Mouse (Mus musculus): Measurements from ENCODE around the gene Rab12. TPM values are rescaled to one million over a fixed set of nuclear protein-coding genes. Genes with fewer than 3 reads are reported as not detected.

Gene Rab12
- polyA plus RNA-seq, 1 experiment from 2014 or later, result 44.6 TPM

GRCm38 (mm10) chr17:66504964-66505363 is 14.6 kb downstream of the Rab12 start:
- Histone ChIP-seq H3K4me1 (replicated peaks; ENCODE audit: control insufficient read depth, insufficient read depth, low read length) (no peaks in the 10 kb centered on the region), H3K27ac (ENCODE audit: low read depth, low read length) (no peak overlapping the region), H3K4me3 (ENCODE audit: low read depth, low read length) (no peak overlapping the region), H3K4me2 (ENCODE audit: low read depth, low read length, severe bottlenecking) (no peak overlapping the region), H3K9me3 (ENCODE audit: control insufficient read depth, low read length) (no peaks in the 10 kb centered on the region), H3K27me3 (ENCODE audit: control insufficient read depth, insufficient read depth, low read length) (no peaks in the 10 kb centered on the region), H3K9ac (ENCODE audit: low read length) (no peak overlapping the region), H3K36me3 (ENCODE audit: control insufficient read depth, insufficient read depth, low read length) (no peaks in the 10 kb centered on the region; the same call in 1 of the 2 replicates)
- no peak for DNase-seq (ENCODE audit: low spot score)
- 93% methylated on average over 8 of the region's 8 CpGs for WGBS
- ATAC-seq (replicated peaks; ENCODE audit: low FRiP score), result no peak

GRCm38 (mm10) chr17:66504248-66504647 is 15.3 kb downstream of the Rab12 start:
- ATAC-seq (replicated peaks; ENCODE audit: low FRiP score), result no peak
- WGBS, result 91% methylated on average over 2 of the region's 2 CpGs
- no peak overlapping the region for H3K9ac ChIP-seq (ENCODE audit: low read length)
- no peaks in the 10 kb centered on the region; the same call in 1 of the 2 replicates for H3K36me3 ChIP-seq (ENCODE audit: control insufficient read depth, insufficient read depth, low read length)
- H3K4me3 ChIP-seq (ENCODE audit: low read depth, low read length), result no peak overlapping the region
- H3K27me3 ChIP-seq (ENCODE audit: control insufficient read depth, insufficient read depth, low read length), result no peaks in the 10 kb centered on the region
- no peaks in the 10 kb centered on the region for H3K4me1 ChIP-seq (replicated peaks; ENCODE audit: control insufficient read depth, insufficient read depth, low read length)
- no peak overlapping the region for H3K4me2 ChIP-seq (ENCODE audit: low read depth, low read length, severe bottlenecking)
- no peak for DNase-seq (ENCODE audit: low spot score)
- no peaks in the 10 kb centered on the region for H3K9me3 ChIP-seq (ENCODE audit: control insufficient read depth, low read length)
- no peak overlapping the region for H3K27ac ChIP-seq (ENCODE audit: low read depth, low read length)

- H3K27ac ChIP-seq (ENCODE audit: low read depth, low read length), result no peak overlapping the region
- no peaks in the 10 kb centered on the region; the same call in 1 of the 2 replicates for H3K36me3 ChIP-seq (ENCODE audit: control insufficient read depth, insufficient read depth, low read length)
- H3K4me3 ChIP-seq (ENCODE audit: low read depth, low read length), result no peak overlapping the region
- H3K9ac ChIP-seq (ENCODE audit: low read length), result no peak overlapping the region
- WGBS, result 93% methylated on average over 9 of the region's 9 CpGs
- no peaks in the 10 kb centered on the region for H3K9me3 ChIP-seq (ENCODE audit: control insufficient read depth, low read length)
- no peaks in the 10 kb centered on the region for H3K4me1 ChIP-seq (replicated peaks; ENCODE audit: control insufficient read depth, insufficient read depth, low read length)
- no peaks in the 10 kb centered on the region for H3K27me3 ChIP-seq (ENCODE audit: control insufficient read depth, insufficient read depth, low read length)
- no peak overlapping the region for H3K4me2 ChIP-seq (ENCODE audit: low read depth, low read length, severe bottlenecking)
- ATAC-seq (replicated peaks; ENCODE audit: low FRiP score) (no peak), DNase-seq (ENCODE audit: low spot score) (no peak)
These were observed 16.1 kb downstream of the Rab12 start for GRCm38 (mm10) chr17:66503466-66503865.

GRCm38 (mm10) chr17:66502865-66503264 is 16.7 kb downstream of the Rab12 start:
- no peaks in the 10 kb centered on the region; the same call in 1 of the 2 replicates for H3K36me3 ChIP-seq (ENCODE audit: control insufficient read depth, insufficient read depth, low read length)
- no peak overlapping the region for H3K4me2 ChIP-seq (ENCODE audit: low read depth, low read length, severe bottlenecking)
- no peaks in the 10 kb centered on the region for H3K4me1 ChIP-seq (replicated peaks; ENCODE audit: control insufficient read depth, insufficient read depth, low read length)
- H3K9me3 ChIP-seq (ENCODE audit: control insufficient read depth, low read length), result no peaks in the 10 kb centered on the region
- no peak overlapping the region for H3K9ac ChIP-seq (ENCODE audit: low read length)
- DNase-seq (ENCODE audit: low spot score) (no peak), ATAC-seq (replicated peaks; ENCODE audit: low FRiP score) (no peak)
- H3K4me3 ChIP-seq (ENCODE audit: low read depth, low read length), result no peak overlapping the region
- H3K27me3 ChIP-seq (ENCODE audit: control insufficient read depth, insufficient read depth, low read length), result no peaks in the 10 kb centered on the region
- WGBS, result 87% methylated on average over 6 of the region's 6 CpGs
- no peak overlapping the region for H3K27ac ChIP-seq (ENCODE audit: low read depth, low read length)

- DNase-seq (ENCODE audit: low spot score) (no peak), ATAC-seq (replicated peaks; ENCODE audit: low FRiP score) (no peak)
- Histone ChIP-seq H3K4me1 (replicated peaks; ENCODE audit: control insufficient read depth, insufficient read depth, low read length) (no peaks in the 10 kb centered on the region), H3K4me2 (ENCODE audit: low read depth, low read length, severe bottlenecking) (no peak overlapping the region), H3K9ac (ENCODE audit: low read length) (no peak overlapping the region), H3K27me3 (ENCODE audit: control insufficient read depth, insufficient read depth, low read length) (no peaks in the 10 kb centered on the region), H3K36me3 (ENCODE audit: control insufficient read depth, insufficient read depth, low read length) (peaks cover 2% of the 10 kb centered on the region; the same call in 1 of the 2 replicates), H3K9me3 (ENCODE audit: control insufficient read depth, low read length) (no peaks in the 10 kb centered on the region), H3K4me3 (ENCODE audit: low read depth, low read length) (no peak overlapping the region), H3K27ac (ENCODE audit: low read depth, low read length) (no peak overlapping the region)
- 94% methylated on average over 14 of the region's 14 CpGs for WGBS
These were observed 20.9 kb downstream of the Rab12 start for GRCm38 (mm10) chr17:66498598-66498997.

GRCm38 (mm10) chr17:66496589-66496988 is 22.9 kb downstream of the Rab12 start:
- no peak for DNase-seq (ENCODE audit: low spot score)
- Histone ChIP-seq H3K27ac (ENCODE audit: low read depth, low read length) (no peak overlapping the region), H3K9me3 (ENCODE audit: control insufficient read depth, low read length) (no peaks in the 10 kb centered on the region), H3K27me3 (ENCODE audit: control insufficient read depth, insufficient read depth, low read length) (no peaks in the 10 kb centered on the region), H3K4me3 (ENCODE audit: low read depth, low read length) (no peak overlapping the region), H3K4me2 (ENCODE audit: low read depth, low read length, severe bottlenecking) (no peak overlapping the region), H3K36me3 (ENCODE audit: control insufficient read depth, insufficient read depth, low read length) (peaks cover 2% of the 10 kb centered on the region; the same call in 1 of the 2 replicates), H3K4me1 (replicated peaks; ENCODE audit: control insufficient read depth, insufficient read depth, low read length) (no peaks in the 10 kb centered on the region), H3K9ac (ENCODE audit: low read length) (no peak overlapping the region)
- 95% methylated on average over 9 of the region's 9 CpGs for WGBS
- no peak for ATAC-seq (replicated peaks; ENCODE audit: low FRiP score)

GRCm38 (mm10) chr17:66490022-66490601 is 29.4 kb downstream of the Rab12 start:
- peak; percentile 55; the same call in 1 of the 2 replicates for ATAC-seq (replicated peaks; ENCODE audit: low FRiP score)
- WGBS, result 45% methylated on average over 10 of the region's 10 CpGs

GRCm38 (mm10) chr17:66486576-66486975 is 33.0 kb downstream of the Rab12 start:
- no peaks in the 10 kb centered on the region for H3K9me3 ChIP-seq (ENCODE audit: control insufficient read depth, low read length)
- WGBS, result 90% methylated on average over 6 of the region's 6 CpGs

More at GRCm38 (mm10) chr17:66490022-66490601, 29.4 kb downstream of the Rab12 start:
- no peaks in the 10 kb centered on the region for H3K4me1 ChIP-seq (replicated peaks; ENCODE audit: control insufficient read depth, insufficient read depth, low read length)
- DNase-seq (ENCODE audit: low spot score), result peak; percentile 65
- H3K36me3 ChIP-seq (ENCODE audit: control insufficient read depth, insufficient read depth, low read length), result peaks cover 2% of the 10 kb centered on the region; the same call in 1 of the 2 replicates
- H3K9me3 ChIP-seq (ENCODE audit: control insufficient read depth, low read length), result no peaks in the 10 kb centered on the region
- no peaks in the 10 kb centered on the region for H3K27me3 ChIP-seq (ENCODE audit: control insufficient read depth, insufficient read depth, low read length)
- no peak overlapping the region for H3K9ac ChIP-seq (ENCODE audit: low read length)
- H3K27ac ChIP-seq (ENCODE audit: low read depth, low read length), result no peak overlapping the region
- H3K4me3 ChIP-seq (ENCODE audit: low read depth, low read length), result no peak overlapping the region
- no peak overlapping the region for H3K4me2 ChIP-seq (ENCODE audit: low read depth, low read length, severe bottlenecking)

GRCm38 (mm10) chr17:66485742-66486141 is 33.8 kb downstream of the Rab12 start:
- peaks cover 6% of the 10 kb centered on the region for H3K4me1 ChIP-seq (replicated peaks; ENCODE audit: control insufficient read depth, insufficient read depth, low read length)
- no peak overlapping the region for H3K27ac ChIP-seq (ENCODE audit: low read depth, low read length)
- ATAC-seq (replicated peaks; ENCODE audit: low FRiP score), result peak; percentile 29; the same call in 1 of the 2 replicates
- H3K9ac ChIP-seq (ENCODE audit: low read length), result peak overlapping the region; percentile 32
- no peak overlapping the region for H3K4me3 ChIP-seq (ENCODE audit: low read depth, low read length)
- peak; percentile 89 for DNase-seq (ENCODE audit: low spot score)
- no peaks in the 10 kb centered on the region for H3K9me3 ChIP-seq (ENCODE audit: control insufficient read depth, low read length)
- WGBS, result 6% methylated on average over 11 of the region's 11 CpGs
- H3K4me2 ChIP-seq (ENCODE audit: low read depth, low read length, severe bottlenecking), result no peak overlapping the region
- no peaks in the 10 kb centered on the region; the same call in 1 of the 2 replicates for H3K27me3 ChIP-seq (ENCODE audit: control insufficient read depth, insufficient read depth, low read length)
- H3K36me3 ChIP-seq (ENCODE audit: control insufficient read depth, insufficient read depth, low read length), result no peaks in the 10 kb centered on the region

More at GRCm38 (mm10) chr17:66486576-66486975, 33.0 kb downstream of the Rab12 start:
- Histone ChIP-seq H3K9ac (ENCODE audit: low read length) (no peak overlapping the region), H3K4me2 (ENCODE audit: low read depth, low read length, severe bottlenecking) (no peak overlapping the region), H3K4me1 (replicated peaks; ENCODE audit: control insufficient read depth, insufficient read depth, low read length) (no peaks in the 10 kb centered on the region), H3K36me3 (ENCODE audit: control insufficient read depth, insufficient read depth, low read length) (no peaks in the 10 kb centered on the region), H3K4me3 (ENCODE audit: low read depth, low read length) (no peak overlapping the region), H3K27me3 (ENCODE audit: control insufficient read depth, insufficient read depth, low read length) (no peaks in the 10 kb centered on the region), H3K27ac (ENCODE audit: low read depth, low read length) (no peak overlapping the region)
- DNase-seq (ENCODE audit: low spot score), result no peak
- ATAC-seq (replicated peaks; ENCODE audit: low FRiP score), result no peak
